Mouse (Mus musculus) olfactory bulb, adult 2 months (tissue): ENCODE data around the gene Wdr20rt. TPM values are rescaled to one million over a fixed set of nuclear protein-coding genes. Genes with fewer than 3 reads are reported as not detected.

Source experiments
- H3K27ac ChIP-seq: fragments of 200-500 bp; 2 replicates; pipeline ENCODE4 v1.5.1; 2012; ENCODE audit warnings: low read depth, low read length; ENCODE audit not compliant: insufficient read depth
- H3K4me1 ChIP-seq: fragments of 200-500 bp; 2 replicates; pipeline ENCODE4 v1.6.1; 2012; ENCODE audit warnings: low read length; ENCODE audit not compliant: control insufficient read depth, insufficient read depth
- H3K4me3 ChIP-seq: fragments of 200-500 bp; 2 replicates; pipeline ENCODE4 v1.5.1; 2012; ENCODE audit warnings: mild to moderate bottlenecking, low read depth, low read length, moderate library complexity; ENCODE audit not compliant: insufficient read depth
- CTCF ChIP-seq: fragments of 200-500 bp; IDR thresholded peaks from 2 replicates; pipeline ENCODE4 v1.5.1; 2012; ENCODE audit warnings: low read depth, mild to moderate bottlenecking, low read length, moderate library complexity; ENCODE audit not compliant: insufficient read depth
- POLR2A ChIP-seq: fragments of 200-500 bp; IDR thresholded peaks from 2 replicates; pipeline ENCODE4 v1.6.1; 2012; ENCODE audit warnings: mild to moderate bottlenecking, low read depth, low read length, moderate library complexity; ENCODE audit not compliant: insufficient read depth
- WGBS: fragments of 180-500 bp; shearing (Covaris S2); methylation state at CpG from one replicate; pipeline ENCODE4 v1.1.7; 2018; 5-methylcytosine and 5-hydroxymethylcytosine counted together
- polyA plus RNA-seq: library from polyadenylated mRNA; stranded (reverse); fragments of >200 nt; gene quantifications from 2 replicates; pipeline ENCODE4 v1.2.4, GENCODE M21; 2012; ENCODE audit warnings: low replicate concordance; ENCODE audit not compliant: missing spikeins, insufficient read depth, insufficient read length

Wdr20rt gene
- polyA plus RNA-seq, 1 experiment: not detected

GRCm38 (mm10) chr12:65250116-65250738 is 24.9 kb downstream of the Wdr20rt start:
- TF ChIP-seq POLR2A (no peak), CTCF (no peak)
- Histone ChIP-seq H3K4me1 (no peaks in the 10 kb centered on the region), H3K27ac (no peak overlapping the region), H3K4me3 (no peak overlapping the region)
- 88% methylated on average over 10 of the region's 10 CpGs for WGBS

- no peak overlapping the region for H3K27ac ChIP-seq
- TF ChIP-seq CTCF (no peak), POLR2A (no peak)
- H3K4me1 ChIP-seq: no peaks in the 10 kb centered on the region
- H3K4me3 ChIP-seq: no peak overlapping the region
These were observed 31.6 kb downstream of the Wdr20rt start for GRCm38 (mm10) chr12:65256887-65257286.

GRCm38 (mm10) chr12:65258212-65259138 is 33.2 kb downstream of the Wdr20rt start:
- no peak for TF ChIP-seq CTCF
- no peak for TF ChIP-seq POLR2A
- Histone ChIP-seq H3K4me3 (no peak overlapping the region), H3K27ac (no peak overlapping the region), H3K4me1 (no peaks in the 10 kb centered on the region)
- whole genome bisulfite sequencing: 38% methylated on average over 19 of the region's 19 CpGs

GRCm38 (mm10) chr12:65259139-65260111 is 34.1 kb downstream of the Wdr20rt start:
- Histone ChIP-seq H3K4me3 (no peak overlapping the region), H3K27ac (no peak overlapping the region), H3K4me1 (no peaks in the 10 kb centered on the region)
- TF ChIP-seq POLR2A: no peak
- TF ChIP-seq CTCF: no peak
- 65% methylated on average over 13 of the region's 13 CpGs for WGBS

GRCm38 (mm10) chr12:65268311-65268984 is 43.1 kb downstream of the Wdr20rt start:
- Histone ChIP-seq H3K4me1 (no peaks in the 10 kb centered on the region), H3K27ac (no peak overlapping the region), H3K4me3 (no peak overlapping the region)
- no peak for TF ChIP-seq CTCF
- 50% methylated on average over 5 of the region's 5 CpGs for WGBS

GRCm38 (mm10) chr12:65269406-65269805 is 44.1 kb downstream of the Wdr20rt start:
- TF ChIP-seq POLR2A (no peak), CTCF (no peak)

GRCm38 (mm10) chr12:65273807-65274206 is 48.5 kb downstream of the Wdr20rt start:
- TF ChIP-seq POLR2A (no peak), CTCF (no peak)
- WGBS: 40% methylated on average over 4 of the region's 4 CpGs
- no peak overlapping the region for H3K4me3 ChIP-seq

More at GRCm38 (mm10) chr12:65269406-65269805, 44.1 kb downstream of the Wdr20rt start:
- WGBS: 77% methylated on average over 5 of the region's 5 CpGs
- Histone ChIP-seq H3K4me1 (no peaks in the 10 kb centered on the region), H3K4me3 (no peak overlapping the region), H3K27ac (no peak overlapping the region)

More at GRCm38 (mm10) chr12:65273807-65274206, 48.5 kb downstream of the Wdr20rt start:
- H3K27ac ChIP-seq: no peak overlapping the region
- no peaks in the 10 kb centered on the region for H3K4me1 ChIP-seq

Other genes with a start within 250 kb of the Wdr20rt start
- not detected in 2 replicates for gene Prpf39, start 189.2 kb upstream of the Wdr20rt start, polyA plus RNA-seq
- 832 TPM in 1 of 2 replicates, not detected in the other for gene Fkbp3, start 151.5 kb upstream of the Wdr20rt start, polyA plus RNA-seq
- gene Fancm, start 149.9 kb upstream of the Wdr20rt start, polyA plus RNA-seq: not detected in 2 replicates
- gene Mis18bp1, start 52.9 kb upstream of the Wdr20rt start, polyA plus RNA-seq: not detected in 2 replicates